7 mouse cellular contexts compared by ENCODE assay signal in genomic region chr15:97778311-97779098, GRCm38 (mm10). TPM values are rescaled to one million over a fixed set of nuclear protein-coding genes. Genes with fewer than 3 reads are reported as not detected.
A peak's percentile ranks its signal among the peaks of the same experiment; 100 is the strongest.
DNase-seq lines count a peak whose midpoint lies in the region; ATAC-seq and TF ChIP-seq lines count a peak whose summit lies in the region.

Gene Slc48a1 (plus strand): TSS chr15:97778520.

- in situ Hi-C loops in Patski (cut with MboI; ENCODE audit: low pct_unique_long_range_greater_than_20kb), result no loop called here

- no peaks in the 10 kb centered on the region for H3K9me3 ChIP-seq in liver, embryonic 15.5 days (replicated peaks)

- H3K4me2 ChIP-seq in liver, embryonic 15.5 days, result no peak within 1 kb of the TSS

- H3K27me3 ChIP-seq in Patski, result no peaks in the 10 kb centered on the region
- H3K27me3 ChIP-seq in liver, embryonic 15.5 days, result peaks cover 35% of the 10 kb centered on the region

- H3K36me3 ChIP-seq in liver, embryonic 15.5 days (replicated peaks), result no peaks in the 10 kb centered on the region

- H3K9ac ChIP-seq in liver, embryonic 15.5 days, result no peak within 1 kb of the TSS

- TF ChIP-seq CTCF in Patski (IDR thresholded peaks at IDR 0.05), result no peak

- no peak for DNase-seq in Patski (ENCODE audit: low read depth, low spot score)
- DNase-seq in heart, adult 8-10 months (ENCODE audit: low spot score), result no peak
- DNase-seq in kidney, adult 8-10 months, result peak; percentile 65 to 78
- DNase-seq in right cerebral cortex, postnatal 25 days, result no peak

- peak; percentile 22 for ATAC-seq in Patski
- no peak for ATAC-seq in liver, embryonic 15.5 days (ENCODE audit: insufficient read depth)
- ATAC-seq in neutrophil, adult 5-6 weeks (ENCODE audit: extremely low read depth, insufficient number of reproducible peaks, low FRiP score, poor library complexity, severe bottlenecking), result no peak

- H3K4me3 ChIP-seq in brown adipose tissue, adult 24 weeks (ENCODE audit: insufficient read depth, low read depth, low read length), result no peak within 1 kb of the TSS
- no peak within 1 kb of the TSS for H3K4me3 ChIP-seq in liver, embryonic 15.5 days (replicated peaks)

- POLR2A ChIA-PET in Patski (lab: Charles Lee), result interaction anchor here (0.8 to 1.6 kb wide), 4 partner anchors 11 to 49 kb away, joined by 3 to 6 read pairs (median 3); partner anchors contain the start of gene Rapgef3

- H3K27ac ChIP-seq in brown adipose tissue, adult 24 weeks (replicated peaks; ENCODE audit: low read depth, low read length), result peak within 1 kb of the TSS; percentile 93
- H3K27ac ChIP-seq in liver, embryonic 15.5 days (replicated peaks), result no peak within 1 kb of the TSS

- peaks cover 28% of the 10 kb centered on the region for H3K4me1 ChIP-seq in brown adipose tissue, adult 24 weeks (ENCODE audit: control insufficient read depth, insufficient read depth, insufficient read length, low read length)
- peaks cover 29% of the 10 kb centered on the region for H3K4me1 ChIP-seq in liver, embryonic 15.5 days (replicated peaks)

- CTCF ChIA-PET in Patski (lab: Charles Lee), result interaction anchor here (1.0 to 3.8 kb wide), 8 partner anchors 27 to 185 kb away, joined by 3 to 23 read pairs (median 4); partner anchors contain the start of gene Tmem106c

- WGBS in liver, embryonic 15.5 days (ENCODE audit: insufficient replicate concordance), result 54% methylated on average over 8 of the region's 8 CpGs

RNA-seq across cellular contexts. Expression of gene Slc48a1, which starts in this region (rescaled TPM):
- polyA plus RNA-seq in Patski (2021), result 134 TPM
- polyA plus RNA-seq in brown adipose tissue, adult 24 weeks (2012; ENCODE audit: insufficient read depth, insufficient read length, missing spikeins), result 70.5 and 79.9 TPM in 2 replicates
- 10 to 100 TPM; 63.6 to 76.6 (median 67.9) TPM for total RNA-seq in heart, adult 8-10 months (2022)
- 101 and 106 TPM in 2 replicates for polyA plus RNA-seq in liver, embryonic 15.5 days (2015; fragmentation: Nextera tagmentation; extraction: Ambion mirVana)
- total RNA-seq in neutrophil, adult 5-6 weeks (2017), result 20.8 and 23.7 TPM in 2 replicates

Comparison
In these comparisons a context has a peak if more than half of its experiments do, and no peak if none do; other contexts are left out.
1. DNase-seq: peak in kidney, adult 8-10 months (2 of 2); none in Patski (single experiment), heart, adult 8-10 months (single experiment) and right cerebral cortex, postnatal 25 days (single experiment).